Mouse (Mus musculus) liver, postnatal 0 days (tissue): ENCODE measurements around the gene Tuba3a. TPM values are rescaled to one million over a fixed set of nuclear protein-coding genes. Genes with fewer than 3 reads are reported as not detected.

Experiments
- ATAC-seq: fragments of 200-750 bp; cut with Nextera tagmentation; 2 replicates; pipeline ENCODE4 v1.8.0; 2017; ENCODE audit warnings: mild to moderate bottlenecking, moderate library complexity
- DNase-seq: peaks from one replicate; pipeline ENCODE4 v3.0.0-alpha.2; 2016
- H3K27ac ChIP-seq: fragments of 300-500 bp; sonication (generic); 2 replicates; pipeline ENCODE4 v1.5.1; 2014; ENCODE audit warnings: antibody characterized with exemption, moderate library complexity, mild to moderate bottlenecking, low read depth
- H3K27me3 ChIP-seq: fragments of 300-500 bp; sonication (generic); 2 replicates; pipeline ENCODE4 v1.6.1; 2014; ENCODE audit warnings: low read length, control low read depth, mixed read lengths; ENCODE audit not compliant: insufficient read depth
- H3K36me3 ChIP-seq: fragments of 300-500 bp; sonication (generic); replicated peaks from 2 replicates; pipeline ENCODE4 v1.6.1; 2014; ENCODE audit warnings: mild to moderate bottlenecking, control low read depth, low read length, moderate library complexity, mixed read lengths; ENCODE audit not compliant: insufficient read depth
- H3K4me1 ChIP-seq: fragments of 300-500 bp; sonication (generic); 2 replicates; pipeline ENCODE4 v1.6.1; 2014; ENCODE audit warnings: antibody characterized with exemption, mild to moderate bottlenecking, control low read depth; ENCODE audit not compliant: insufficient read depth
- H3K4me2 ChIP-seq: fragments of 300-500 bp; sonication (generic); 2 replicates; pipeline ENCODE4 v1.6.1; 2014; ENCODE audit warnings: low read depth, mild to moderate bottlenecking, low read length, moderate library complexity, mixed read lengths
- H3K4me3 ChIP-seq: fragments of 300-500 bp; sonication (generic); 2 replicates; pipeline ENCODE4 v1.5.1; 2014; ENCODE audit warnings: low read depth, low read length
- H3K9ac ChIP-seq: fragments of 300-500 bp; sonication (generic); replicated peaks from 2 replicates; pipeline ENCODE4 v1.6.1; 2014; ENCODE audit warnings: mild to moderate bottlenecking, moderate library complexity
- H3K9me3 ChIP-seq: fragments of 300-500 bp; sonication (generic); 2 replicates; pipeline ENCODE4 v1.6.1; 2016; ENCODE audit warnings: mild to moderate bottlenecking, control low read depth, low read length, mixed read lengths
- CTCF ChIP-seq: sonication (generic); IDR thresholded peaks from 2 replicates; pipeline ENCODE4 v1.5.1; 2016; ENCODE audit warnings: antibody characterized with exemption, low read depth
- EP300 ChIP-seq: IDR thresholded peaks from 2 replicates; pipeline ENCODE4 v1.6.1; 2016; ENCODE audit warnings: antibody characterized with exemption, low read depth, mild to moderate bottlenecking
- WGBS: fragments of 180-500 bp; shearing (Covaris S2); extraction: QIAGEN DNeasy Blood & Tissue Kit; methylation state at CpG from one replicate; pipeline ENCODE4 v1.1.7; 2014; ENCODE audit not compliant: insufficient replicate concordance; 5-methylcytosine and 5-hydroxymethylcytosine counted together
- polyA plus RNA-seq: library from polyadenylated mRNA; unstranded; fragments of >200 nt; fragmentation: Nextera tagmentation; extraction: Ambion mirVana; gene quantifications from 2 replicates; pipeline ENCODE4 v1.2.1, GENCODE M21; 2015

Tuba3a gene
- polyA plus RNA-seq, 1 experiment from 2014 or later = not detected

DNA sequence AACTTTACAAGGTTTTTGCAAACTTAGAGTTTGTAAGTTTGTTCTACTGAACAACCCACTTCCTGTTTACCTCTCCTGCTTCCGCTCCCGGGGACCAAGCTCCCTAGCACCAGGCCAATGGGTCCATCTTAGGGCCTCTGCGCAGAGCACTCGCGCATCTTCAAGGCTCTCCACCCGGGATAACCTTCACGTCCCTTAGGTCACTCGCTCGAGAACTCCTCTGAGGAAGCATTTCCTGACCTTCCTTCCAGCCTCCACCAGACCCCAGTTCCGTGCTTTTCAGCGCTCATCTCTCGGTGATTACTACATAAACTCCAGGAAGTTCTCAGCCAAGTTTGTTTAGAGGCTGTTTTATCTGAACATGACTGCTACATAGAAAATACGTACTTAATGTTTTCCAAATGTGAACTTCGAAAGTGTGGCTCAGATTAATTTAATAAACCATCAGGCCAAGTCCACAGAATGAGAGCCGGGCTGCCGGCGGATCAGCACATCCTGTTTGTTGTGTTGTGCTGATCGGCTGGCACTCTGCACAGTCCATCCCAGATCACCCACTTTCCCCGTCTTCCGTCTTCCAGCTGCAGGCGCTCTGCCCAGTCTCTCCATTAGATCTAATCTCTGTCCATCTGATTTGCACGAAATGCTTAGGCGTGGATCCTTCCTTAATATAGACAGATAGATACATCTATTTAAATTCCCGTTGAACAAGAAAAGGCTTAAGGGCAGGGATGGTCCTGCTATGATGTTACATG is 16.6 kb upstream of the Tuba3a start:
- TF ChIP-seq EP300 (no peak), CTCF (no peak)
- peaks cover 6% of the 10 kb centered on the region for H3K36me3 ChIP-seq
- no peak overlapping the region for H3K4me3 ChIP-seq
- no peaks in the 10 kb centered on the region for H3K4me1 ChIP-seq
- H3K4me2 ChIP-seq = no peak overlapping the region
- DNase-seq (no peak), ATAC-seq (peak; percentile 61)
- no peaks in the 10 kb centered on the region for H3K27me3 ChIP-seq
- 79% methylated on average over 24 of the region's 24 CpGs for WGBS
- peak overlapping the region; percentile 72 for H3K27ac ChIP-seq
- H3K9me3 ChIP-seq = no peaks in the 10 kb centered on the region
- H3K9ac ChIP-seq = no peak overlapping the region

DNA sequence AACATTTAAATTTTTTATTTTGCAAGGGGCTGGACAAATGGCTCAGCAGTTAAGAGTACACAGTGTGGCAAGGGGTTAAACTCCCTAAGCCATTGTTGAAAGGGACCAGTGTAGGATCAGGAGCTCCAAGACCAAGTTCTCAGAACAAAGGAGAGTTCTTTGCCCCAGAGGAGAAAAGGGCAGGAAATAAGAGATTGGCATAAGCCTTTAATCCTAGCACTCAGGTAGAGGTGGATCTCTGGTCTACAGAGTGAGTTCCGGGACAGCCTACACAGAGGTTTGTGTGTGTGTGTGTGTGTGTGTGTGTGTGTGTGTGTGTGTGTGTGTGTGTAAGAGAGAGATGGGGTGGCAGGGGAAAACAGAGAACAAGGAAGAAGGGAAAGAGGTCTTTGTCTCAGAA is 15.1 kb upstream of the Tuba3a start:
- 70% methylated on average over 1 of the region's 1 CpGs for WGBS
- H3K4me2 ChIP-seq = no peak overlapping the region
- TF ChIP-seq EP300 (no peak), CTCF (no peak)
- ATAC-seq (no peak), DNase-seq (no peak)
- no peaks in the 10 kb centered on the region for H3K9me3 ChIP-seq
- no peaks in the 10 kb centered on the region for H3K27me3 ChIP-seq
- no peak overlapping the region for H3K4me3 ChIP-seq
- H3K4me1 ChIP-seq = no peaks in the 10 kb centered on the region
- no peaks in the 10 kb centered on the region for H3K36me3 ChIP-seq
- H3K9ac ChIP-seq = no peak overlapping the region
- no peak overlapping the region for H3K27ac ChIP-seq

DNA sequence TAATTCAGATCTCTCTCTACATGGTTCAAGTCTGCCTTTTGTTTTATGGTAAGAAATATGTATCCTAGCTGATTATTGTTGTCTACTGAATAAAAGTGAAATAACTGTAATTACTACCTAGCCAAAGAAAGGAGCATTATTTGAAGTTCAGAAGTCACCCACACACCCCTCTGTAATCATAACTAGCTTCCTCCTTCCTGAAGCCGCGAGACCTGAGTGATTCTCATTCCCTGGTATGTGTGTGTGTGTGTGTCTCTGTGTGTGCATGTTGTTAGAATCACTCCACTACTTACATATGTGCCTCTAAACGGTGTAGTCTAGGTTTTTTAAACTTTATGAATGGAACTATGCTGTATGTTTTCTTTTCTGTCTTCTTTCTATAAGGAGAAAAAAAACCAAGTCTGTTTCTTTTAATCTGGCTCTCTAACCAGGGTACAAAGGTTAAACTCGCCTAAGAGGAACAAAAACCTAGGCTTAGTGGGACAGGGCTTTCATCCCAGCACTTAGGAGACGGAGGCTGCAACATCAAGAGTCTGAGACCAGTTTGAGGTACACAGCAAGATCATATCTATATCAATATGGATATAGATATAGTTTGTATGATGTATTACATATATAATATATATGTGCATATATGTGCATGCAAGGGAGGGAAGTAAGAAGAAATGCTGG is 11.4 kb upstream of the Tuba3a start:
- no peak overlapping the region for H3K4me3 ChIP-seq
- H3K4me2 ChIP-seq = no peak overlapping the region
- DNase-seq = no peak
- H3K27me3 ChIP-seq = no peaks in the 10 kb centered on the region
- H3K9me3 ChIP-seq = no peaks in the 10 kb centered on the region
- H3K36me3 ChIP-seq = no peaks in the 10 kb centered on the region
- H3K27ac ChIP-seq = no peak overlapping the region
- H3K9ac ChIP-seq = no peak overlapping the region
- 45% methylated on average over 5 of the region's 5 CpGs for WGBS
- ATAC-seq = no peak
- H3K4me1 ChIP-seq = no peaks in the 10 kb centered on the region
- no peak for TF ChIP-seq EP300
- no peak for TF ChIP-seq CTCF

DNA sequence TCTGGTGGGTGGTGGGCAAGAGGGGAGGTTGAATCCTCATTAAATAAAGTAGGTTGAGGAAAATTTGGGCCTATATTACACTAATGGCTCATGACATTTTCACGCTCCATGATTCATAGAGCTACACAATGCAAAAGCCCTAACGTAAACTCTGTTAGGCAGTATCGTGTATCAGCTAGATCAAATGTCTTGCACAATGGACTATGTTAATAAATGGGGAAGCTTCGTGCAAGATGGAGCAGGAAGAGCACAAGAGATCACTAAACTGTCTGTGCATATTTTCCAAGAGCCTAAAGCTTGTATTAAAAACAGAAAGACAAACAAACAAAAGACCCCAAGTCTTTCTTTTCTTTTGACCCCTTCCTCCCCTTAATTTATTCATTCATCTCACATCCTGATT is 8.2 kb upstream of the Tuba3a start:
- no peak overlapping the region for H3K4me3 ChIP-seq
- no peak overlapping the region for H3K4me2 ChIP-seq
- no peaks in the 10 kb centered on the region for H3K27me3 ChIP-seq
- 71% methylated on average over 4 of the region's 4 CpGs for WGBS
- ATAC-seq = no peak
- H3K9ac ChIP-seq = no peak overlapping the region
- H3K36me3 ChIP-seq = no peaks in the 10 kb centered on the region
- no peak for DNase-seq
- H3K9me3 ChIP-seq = no peaks in the 10 kb centered on the region
- no peak overlapping the region for H3K27ac ChIP-seq
- TF ChIP-seq CTCF (no peak), EP300 (no peak)
- H3K4me1 ChIP-seq = no peaks in the 10 kb centered on the region

DNA sequence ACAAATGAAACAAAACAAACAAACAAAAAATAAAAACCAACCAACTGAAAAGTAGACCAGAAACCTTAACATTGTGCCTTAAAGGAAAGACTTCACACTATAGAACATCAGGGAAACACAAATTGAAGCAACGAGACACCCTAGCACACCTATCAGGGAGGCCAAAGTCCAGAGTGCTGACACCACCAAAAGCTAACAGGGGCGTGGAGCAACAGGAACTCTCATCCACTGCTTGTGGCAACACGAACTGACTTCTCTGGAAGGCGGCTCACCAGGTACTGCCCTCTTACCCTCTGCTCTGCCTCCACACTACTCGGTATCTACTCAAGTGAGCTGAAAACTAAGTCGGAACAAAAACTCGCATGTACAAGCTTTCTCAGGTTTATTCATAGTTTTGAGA is 6.4 kb upstream of the Tuba3a start:
- DNase-seq = no peak
- Histone ChIP-seq H3K27me3 (no peaks in the 10 kb centered on the region), H3K9ac (no peak overlapping the region), H3K4me2 (no peak overlapping the region), H3K4me3 (no peak overlapping the region), H3K27ac (peak overlapping the region; percentile 41; the same call in 1 of the 2 replicates), H3K4me1 (no peaks in the 10 kb centered on the region), H3K9me3 (no peaks in the 10 kb centered on the region), H3K36me3 (no peaks in the 10 kb centered on the region)
- ATAC-seq = peak; percentile 83
- no peak for TF ChIP-seq CTCF
- no peak for TF ChIP-seq EP300
- 67% methylated on average over 7 of the region's 7 CpGs for WGBS

DNA sequence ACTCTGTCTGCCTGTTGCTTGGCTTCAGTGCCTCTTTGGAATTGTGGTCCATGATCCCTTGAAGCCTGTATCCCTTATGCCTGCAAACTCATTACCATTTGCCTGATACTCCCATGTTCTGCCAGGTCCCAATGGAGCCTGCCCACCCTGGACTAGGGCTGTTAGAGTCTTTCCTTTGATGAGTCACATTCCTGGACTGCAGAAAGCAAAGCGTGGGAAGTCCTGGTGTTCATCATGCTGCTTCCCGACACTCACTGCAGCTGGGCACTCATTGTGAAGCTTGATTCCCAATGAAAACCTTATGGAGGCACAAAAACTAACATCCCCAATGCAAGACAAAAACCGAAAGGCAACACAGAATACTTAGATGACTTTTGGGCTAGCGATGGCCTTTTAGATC is 5.5 kb upstream of the Tuba3a start:
- no peak for DNase-seq
- TF ChIP-seq CTCF (no peak), EP300 (no peak)
- Histone ChIP-seq H3K27ac (no peak overlapping the region), H3K4me1 (no peaks in the 10 kb centered on the region), H3K9ac (no peak overlapping the region), H3K36me3 (no peaks in the 10 kb centered on the region), H3K4me3 (no peak overlapping the region), H3K27me3 (no peaks in the 10 kb centered on the region), H3K4me2 (no peak overlapping the region), H3K9me3 (no peaks in the 10 kb centered on the region)
- WGBS = 71% methylated on average over 4 of the region's 4 CpGs
- no peak for ATAC-seq
